Mouse (Mus musculus): ENCODE data around the gene Prpf40b.
A peak's percentile ranks its signal among the peaks of the same experiment; 100 is the strongest.

Prpf40b gene

GRCm38 (mm10) chr15:99290586-99290985 is 4.3 kb upstream of the Prpf40b start:
- no peak for DNase-seq (ENCODE audit: extremely low read depth, low read depth)

GRCm38 (mm10) chr15:99294287-99294686 is 600 bp upstream of the Prpf40b start:
- DNase-seq (ENCODE audit: extremely low read depth, low read depth) = peak; percentile 36

- no peak for DNase-seq (ENCODE audit: extremely low read depth, low read depth)
These were observed 646 bp downstream of the Prpf40b start, which contains the start of gene Fam186b for GRCm38 (mm10) chr15:99295484-99295981. TSS of gene Fam186b (minus strand) at chr15:99295888.

- no peak for DNase-seq (ENCODE audit: extremely low read depth, low read depth)
These were observed 1.3 kb downstream of the Prpf40b start for GRCm38 (mm10) chr15:99296213-99296612.

- DNase-seq (ENCODE audit: extremely low read depth, low read depth) = no peak
These were observed 12.6 kb downstream of the Prpf40b start for GRCm38 (mm10) chr15:99307476-99307875.

- DNase-seq (ENCODE audit: extremely low read depth, low read depth) = no peak
These were observed 14.7 kb downstream of the Prpf40b start for GRCm38 (mm10) chr15:99309549-99309948.

GRCm38 (mm10) chr15:99310617-99311016 is 15.7 kb downstream of the Prpf40b start:
- DNase-seq (ENCODE audit: extremely low read depth, low read depth) = no peak

- DNase-seq (ENCODE audit: extremely low read depth, low read depth) = no peak
These were observed 20.0 kb downstream of the Prpf40b start for GRCm38 (mm10) chr15:99314891-99315290.

GRCm38 (mm10) chr15:99316314-99317266 is 21.7 kb downstream of the Prpf40b start:
- peak; percentile 56 for DNase-seq (ENCODE audit: extremely low read depth, low read depth)

- DNase-seq (ENCODE audit: extremely low read depth, low read depth) = no peak
These were observed 22.4 kb downstream of the Prpf40b start for GRCm38 (mm10) chr15:99317267-99317651.

- DNase-seq (ENCODE audit: extremely low read depth, low read depth) = no peak
These were observed 23.2 kb downstream of the Prpf40b start for GRCm38 (mm10) chr15:99318071-99318470.

- no peak for DNase-seq (ENCODE audit: extremely low read depth, low read depth)
These were observed 24.0 kb downstream of the Prpf40b start for GRCm38 (mm10) chr15:99318861-99319410.

- no peak for DNase-seq (ENCODE audit: extremely low read depth, low read depth)
These were observed 24.6 kb downstream of the Prpf40b start for GRCm38 (mm10) chr15:99319411-99319871.

- no peak for DNase-seq (ENCODE audit: extremely low read depth, low read depth)
These were observed 25.3 kb downstream of the Prpf40b start for GRCm38 (mm10) chr15:99320168-99320674.

GRCm38 (mm10) chr15:99320978-99321377 is 26.1 kb downstream of the Prpf40b start:
- no peak for DNase-seq (ENCODE audit: extremely low read depth, low read depth)

- no peak for DNase-seq (ENCODE audit: extremely low read depth, low read depth)
These were observed 29.3 kb downstream of the Prpf40b start for GRCm38 (mm10) chr15:99324151-99324550.

GRCm38 (mm10) chr15:99325598-99325997 is 30.7 kb downstream of the Prpf40b start:
- DNase-seq (ENCODE audit: extremely low read depth, low read depth) = no peak

- DNase-seq (ENCODE audit: extremely low read depth, low read depth) = no peak
These were observed 31.5 kb downstream of the Prpf40b start for GRCm38 (mm10) chr15:99326407-99326806.

GRCm38 (mm10) chr15:99326959-99327358 is 32.1 kb downstream of the Prpf40b start:
- DNase-seq (ENCODE audit: extremely low read depth, low read depth) = peak; percentile 47

GRCm38 (mm10) chr15:99328011-99328410 is 33.1 kb downstream of the Prpf40b start:
- DNase-seq (ENCODE audit: extremely low read depth, low read depth) = no peak

GRCm38 (mm10) chr15:99330324-99330723 is 35.4 kb downstream of the Prpf40b start:
- DNase-seq (ENCODE audit: extremely low read depth, low read depth) = no peak

GRCm38 (mm10) chr15:99331341-99331740 is 36.5 kb downstream of the Prpf40b start:
- DNase-seq (ENCODE audit: extremely low read depth, low read depth) = no peak
